Mouse (Mus musculus): ENCODE results near the gene 4930426L09Rik. TPM values are rescaled to one million over a fixed set of nuclear protein-coding genes. Genes with fewer than 3 reads are reported as not detected.
"Not testable (repeated sequence)": the region's sequence is repeated elsewhere in the genome, so short reads cannot be mapped to it uniquely, and the experiment has no call there.

The 4930426L09Rik gene
- total RNA-seq, 2 experiments from 2014 or later = 0.14 to 0.31 TPM

- intact Hi-C loops (cut with DNase I; ENCODE audit: low total_unique reads) = loop anchor here (5.0 kb wide), 1 partner anchor 127 kb away; no protein-coding TSS in a partner anchor
Observed at GRCm38 (mm10) chr2:18999395-18999794, 1.3 kb downstream of the 4930426L09Rik start.

GRCm38 (mm10) chr2:19004801-19005200, 6.7 kb downstream of the 4930426L09Rik start:
- intact Hi-C loops (cut with DNase I; ENCODE audit: low total_unique reads) = no loop called here
- DNase-seq = peak; percentile 9

More at GRCm38 (mm10) chr2:18999395-18999794, 1.3 kb downstream of the 4930426L09Rik start:
- DNase-seq = no peak

- no peak for DNase-seq
- intact Hi-C loops (cut with DNase I; ENCODE audit: low total_unique reads) = no loop called here
Observed at GRCm38 (mm10) chr2:19006124-19006523, 8.0 kb downstream of the 4930426L09Rik start.

- intact Hi-C loops (cut with DNase I; ENCODE audit: low total_unique reads) = no loop called here
- DNase-seq = no peak
Observed at GRCm38 (mm10) chr2:19007580-19007979, 9.4 kb downstream of the 4930426L09Rik start.

GRCm38 (mm10) chr2:19010541-19010940, 12.4 kb downstream of the 4930426L09Rik start:
- intact Hi-C loops (cut with DNase I; ENCODE audit: low total_unique reads); DNase-seq: not testable (repeated sequence)

- DNase-seq = no peak
- intact Hi-C loops (cut with DNase I; ENCODE audit: low total_unique reads) = no loop called here
Observed at GRCm38 (mm10) chr2:19011443-19011842, 13.3 kb downstream of the 4930426L09Rik start.

GRCm38 (mm10) chr2:19016348-19016747, 18.2 kb downstream of the 4930426L09Rik start:
- intact Hi-C loops (cut with DNase I; ENCODE audit: low total_unique reads) = no loop called here
- no peak for DNase-seq

- DNase-seq = no peak
- intact Hi-C loops (cut with DNase I; ENCODE audit: low total_unique reads) = no loop called here
Observed at GRCm38 (mm10) chr2:19016839-19017238, 18.7 kb downstream of the 4930426L09Rik start.

GRCm38 (mm10) chr2:19018034-19018433, 19.9 kb downstream of the 4930426L09Rik start:
- DNase-seq = no peak
- intact Hi-C loops (cut with DNase I; ENCODE audit: low total_unique reads) = no loop called here

GRCm38 (mm10) chr2:19024807-19025206, 26.7 kb downstream of the 4930426L09Rik start:
- intact Hi-C loops (cut with DNase I; ENCODE audit: low total_unique reads) = no loop called here
- DNase-seq = no peak

GRCm38 (mm10) chr2:19037430-19037829, 39.3 kb downstream of the 4930426L09Rik start:
- DNase-seq = no peak
- intact Hi-C loops (cut with DNase I; ENCODE audit: low total_unique reads) = no loop called here

- intact Hi-C loops (cut with DNase I; ENCODE audit: low total_unique reads) = no loop called here
- DNase-seq = no peak
Observed at GRCm38 (mm10) chr2:19037907-19038570, 39.9 kb downstream of the 4930426L09Rik start.

GRCm38 (mm10) chr2:19048225-19048624, 50.1 kb downstream of the 4930426L09Rik start:
- no peak for DNase-seq
- intact Hi-C loops (cut with DNase I; ENCODE audit: low total_unique reads) = no loop called here

GRCm38 (mm10) chr2:19049341-19049740, 51.2 kb downstream of the 4930426L09Rik start:
- intact Hi-C loops (cut with DNase I; ENCODE audit: low total_unique reads) = no loop called here
- DNase-seq = no peak

Other genes with a start within 250 kb of the 4930426L09Rik start
- 1 to 10 TPM; 6.9 to 8.0 TPM for gene Pip4k2a, start 217 bp upstream of the 4930426L09Rik start, total RNA-seq (2021)
- gene Armc3, start 201.0 kb downstream of the 4930426L09Rik start, total RNA-seq (2021) = not detected

Data from gastrocnemius, postnatal 14 days (tissue).